Mouse (Mus musculus): ENCODE data around the gene Tango6. TPM values are rescaled to one million over a fixed set of nuclear protein-coding genes. Genes with fewer than 3 reads are reported as not detected.

The Tango6 gene
- polyA plus RNA-seq, 1 experiment from 2014 or later: 14.5 TPM

DNA sequence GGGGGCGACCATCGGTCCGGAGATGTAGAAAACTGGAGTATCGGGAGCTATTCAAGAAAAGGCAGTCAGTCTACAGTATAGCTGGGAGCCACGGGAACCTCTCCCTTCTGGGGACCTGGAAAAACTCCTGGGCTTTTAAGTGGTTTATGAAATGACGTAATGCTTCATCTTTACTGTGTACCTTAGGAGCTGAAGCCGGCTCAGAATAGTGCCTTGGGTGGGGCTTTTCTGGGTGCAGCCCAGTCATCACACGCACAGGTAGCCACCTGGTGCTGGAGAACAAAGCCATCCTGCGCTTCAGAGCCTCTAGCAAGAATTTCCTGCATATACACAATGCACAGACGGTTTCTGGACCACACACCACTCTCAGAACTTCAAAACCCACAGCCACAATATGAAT, 180.0 kb downstream of the Tango6 start:
- no peaks in the 10 kb centered on the region for H3K27me3 ChIP-seq (ENCODE audit: control insufficient read depth, insufficient read depth, low read length)
- WGBS: 90% methylated on average over 10 of the region's 10 CpGs
- no peaks in the 10 kb centered on the region for H3K4me1 ChIP-seq (ENCODE audit: control insufficient read depth, insufficient read depth, low read length)
- no peak overlapping the region for H3K4me2 ChIP-seq (replicated peaks; ENCODE audit: low read depth, low read length)
- H3K9me3 ChIP-seq (ENCODE audit: control insufficient read depth, low read length): no peaks in the 10 kb centered on the region
- no peak overlapping the region for H3K27ac ChIP-seq (ENCODE audit: low read depth, low read length)
- H3K36me3 ChIP-seq (ENCODE audit: control insufficient read depth, insufficient read depth, low read length): no peaks in the 10 kb centered on the region
- H3K4me3 ChIP-seq (ENCODE audit: low read length): no peak overlapping the region
- no peak for ATAC-seq (ENCODE audit: low FRiP score, low TSS enrichment)
- no peak overlapping the region for H3K9ac ChIP-seq (ENCODE audit: low read depth, low read length)

DNA sequence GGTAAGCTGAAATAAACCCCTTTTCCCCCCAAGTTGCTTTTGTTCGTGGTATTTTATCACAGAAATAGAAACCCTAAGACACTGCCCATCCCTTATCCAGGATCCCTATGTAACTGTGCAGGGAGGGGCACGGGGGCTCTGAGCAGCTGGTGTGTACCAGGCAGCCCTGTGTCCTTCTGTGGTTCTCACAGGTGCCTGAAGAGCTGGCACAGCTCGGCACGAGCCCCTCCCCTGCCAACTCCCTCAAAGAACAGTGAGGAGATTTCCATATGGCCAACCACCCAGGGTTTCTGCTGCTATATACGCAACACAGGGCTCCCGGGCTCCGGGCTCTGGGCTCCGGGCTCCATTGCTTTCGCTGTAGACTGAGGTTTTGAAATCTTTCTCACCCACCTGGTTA, 182.5 kb downstream of the Tango6 start:
- 70% methylated on average over 9 of the region's 9 CpGs for WGBS
- Histone ChIP-seq H3K27me3 (ENCODE audit: control insufficient read depth, insufficient read depth, low read length) (0 out of 2 replicates have a peak, but pooled peaks cover 6% of the 10 kb centered on the region), H3K9ac (ENCODE audit: low read depth, low read length) (no peak overlapping the region), H3K27ac (ENCODE audit: low read depth, low read length) (no peak overlapping the region), H3K36me3 (ENCODE audit: control insufficient read depth, insufficient read depth, low read length) (no peaks in the 10 kb centered on the region), H3K4me1 (ENCODE audit: control insufficient read depth, insufficient read depth, low read length) (no peaks in the 10 kb centered on the region), H3K4me2 (replicated peaks; ENCODE audit: low read depth, low read length) (no peak overlapping the region), H3K9me3 (ENCODE audit: control insufficient read depth, low read length) (no peaks in the 10 kb centered on the region), H3K4me3 (ENCODE audit: low read length) (no peak overlapping the region)
- no peak for ATAC-seq (ENCODE audit: low FRiP score, low TSS enrichment)

DNA sequence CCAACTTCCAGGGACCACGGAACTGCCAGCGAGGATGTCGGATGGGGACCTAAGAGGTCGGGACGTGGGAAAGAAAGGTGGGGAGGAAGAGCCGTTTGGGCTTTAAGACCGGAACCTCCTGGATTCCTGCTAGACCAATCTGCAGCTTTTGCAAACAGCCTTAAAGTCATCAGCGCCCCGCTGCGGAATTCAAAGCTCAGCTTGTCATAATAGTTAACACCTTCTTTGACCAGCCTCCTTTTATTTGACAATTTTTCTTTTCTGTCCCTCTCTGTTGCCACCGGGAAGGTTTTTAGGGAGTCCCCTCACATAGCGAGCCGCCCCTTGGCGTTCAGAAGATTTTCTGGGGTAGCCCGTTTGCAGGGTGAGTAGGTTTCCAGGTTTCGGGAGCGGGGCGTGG, 187.2 kb downstream of the Tango6 start, which contains the start of gene Has3:
TSS of gene Has3 (plus strand) at position 192 of the 400 bp plus-strand sequence.
- H3K27me3 ChIP-seq (ENCODE audit: control insufficient read depth, insufficient read depth, low read length): peaks cover 18% of the 10 kb centered on the region; the same call in 1 of the 2 replicates
- H3K4me3 ChIP-seq (ENCODE audit: low read length): peak within 1 kb of the TSS; percentile 54
- H3K36me3 ChIP-seq (ENCODE audit: control insufficient read depth, insufficient read depth, low read length): peaks cover 8% of the 10 kb centered on the region
- WGBS: under 1% methylated on average over 18 of the region's 18 CpGs
- ATAC-seq (ENCODE audit: low FRiP score, low TSS enrichment): no peak
- H3K4me2 ChIP-seq (replicated peaks; ENCODE audit: low read depth, low read length): peak within 1 kb of the TSS; percentile 98
- no peaks in the 10 kb centered on the region for H3K9me3 ChIP-seq (ENCODE audit: control insufficient read depth, low read length)
- H3K27ac ChIP-seq (ENCODE audit: low read depth, low read length): no peak within 1 kb of the TSS
- H3K9ac ChIP-seq (ENCODE audit: low read depth, low read length): peak within 1 kb of the TSS; percentile 60
- H3K4me1 ChIP-seq (ENCODE audit: control insufficient read depth, insufficient read depth, low read length): peaks cover 20% of the 10 kb centered on the region

DNA sequence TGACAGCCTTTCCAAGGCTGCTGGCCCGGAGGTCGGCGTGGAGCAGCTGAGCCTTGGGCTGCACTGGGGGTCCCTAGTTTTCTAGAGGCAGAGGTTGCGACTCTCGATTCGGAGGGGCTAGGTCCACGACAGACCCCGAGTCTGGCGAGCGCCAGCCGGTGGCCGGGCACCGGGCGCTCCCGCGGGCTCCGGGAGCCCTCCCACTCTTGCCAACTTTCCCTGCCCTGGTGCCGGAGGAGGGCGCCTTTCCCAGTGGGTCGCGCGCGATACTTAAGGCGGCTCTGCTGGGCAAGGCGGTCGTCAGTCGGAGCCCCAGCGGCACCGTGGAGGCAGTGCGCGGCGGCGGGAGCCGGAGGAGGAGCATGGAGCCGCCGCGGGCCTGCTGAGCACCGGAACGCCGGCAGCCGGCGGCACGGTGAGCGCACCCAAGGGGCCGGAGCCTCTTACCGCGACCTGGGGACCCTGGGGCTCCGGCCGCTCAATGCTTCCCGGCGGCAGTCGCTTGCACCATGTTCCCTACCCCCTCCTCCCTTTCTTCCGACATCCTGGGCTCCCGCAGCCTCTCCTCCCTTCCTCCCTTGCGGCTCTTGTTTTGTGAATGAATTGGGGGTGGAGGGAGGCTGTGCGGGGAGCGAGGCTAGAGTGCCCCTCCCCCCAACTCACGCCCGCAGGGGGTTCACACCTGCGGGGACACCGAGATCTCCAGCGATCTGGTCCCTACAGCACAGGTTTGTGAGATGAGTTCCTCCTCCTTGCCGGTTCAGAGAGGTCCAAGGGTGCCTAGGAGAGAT, 187.9 kb downstream of the Tango6 start:
- H3K27me3 ChIP-seq (ENCODE audit: control insufficient read depth, insufficient read depth, low read length): peaks cover 18% of the 10 kb centered on the region; the same call in 1 of the 2 replicates
- no peaks in the 10 kb centered on the region for H3K9me3 ChIP-seq (ENCODE audit: control insufficient read depth, low read length)
- WGBS: under 1% methylated on average over 62 of the region's 63 CpGs
- peaks cover 20% of the 10 kb centered on the region for H3K4me1 ChIP-seq (ENCODE audit: control insufficient read depth, insufficient read depth, low read length)
- peaks cover 10% of the 10 kb centered on the region for H3K36me3 ChIP-seq (ENCODE audit: control insufficient read depth, insufficient read depth, low read length)
- peak overlapping the region; percentile 98 for H3K4me2 ChIP-seq (replicated peaks; ENCODE audit: low read depth, low read length)
- ATAC-seq (ENCODE audit: low FRiP score, low TSS enrichment): peak; percentile 56
- H3K9ac ChIP-seq (ENCODE audit: low read depth, low read length): peak overlapping the region; percentile 60
- peak overlapping the region; percentile 54 for H3K4me3 ChIP-seq (ENCODE audit: low read length)
- H3K27ac ChIP-seq (ENCODE audit: low read depth, low read length): no peak overlapping the region

DNA sequence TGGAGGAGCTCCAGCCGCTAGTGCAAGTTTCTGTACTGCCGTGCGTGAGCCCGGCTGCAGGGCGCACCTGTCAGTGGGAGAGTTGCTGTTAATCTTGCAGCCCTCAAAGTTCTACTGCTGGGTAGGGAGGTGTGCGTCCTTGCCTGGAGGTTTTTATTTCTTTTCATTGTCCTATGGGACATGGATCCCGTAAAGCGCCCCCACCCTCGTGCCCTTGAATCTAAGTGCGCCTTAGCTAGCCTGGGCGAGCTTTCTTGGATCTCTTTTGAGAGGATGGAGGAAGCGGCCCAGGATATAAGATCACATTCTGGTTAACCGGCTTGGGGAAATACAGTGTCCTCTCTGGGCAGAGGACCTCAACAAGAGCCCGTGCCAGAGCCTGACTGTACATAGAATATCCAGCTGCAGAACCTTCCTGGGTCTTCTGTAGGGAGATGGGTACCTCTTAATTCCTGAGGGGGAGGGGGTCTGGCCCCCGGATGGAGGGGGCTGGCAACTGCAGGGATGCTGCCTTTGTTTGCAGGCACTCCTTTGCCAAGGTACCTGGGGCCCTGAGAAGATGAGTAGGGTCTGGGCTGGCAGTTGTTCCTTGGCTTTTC, 188.6 kb downstream of the Tango6 start:
- peak overlapping the region; percentile 54 for H3K4me3 ChIP-seq (ENCODE audit: low read length)
- peak overlapping the region; percentile 60; the same call in 1 of the 2 replicates for H3K9ac ChIP-seq (ENCODE audit: low read depth, low read length)
- ATAC-seq (ENCODE audit: low FRiP score, low TSS enrichment): peak; percentile 11
- H3K36me3 ChIP-seq (ENCODE audit: control insufficient read depth, insufficient read depth, low read length): peaks cover 13% of the 10 kb centered on the region
- WGBS: under 1% methylated on average over 15 of the region's 15 CpGs
- peaks cover 20% of the 10 kb centered on the region for H3K4me1 ChIP-seq (ENCODE audit: control insufficient read depth, insufficient read depth, low read length)
- H3K4me2 ChIP-seq (replicated peaks; ENCODE audit: low read depth, low read length): peak overlapping the region; percentile 98
- H3K27me3 ChIP-seq (ENCODE audit: control insufficient read depth, insufficient read depth, low read length): peaks cover 18% of the 10 kb centered on the region; the same call in 1 of the 2 replicates
- no peaks in the 10 kb centered on the region for H3K9me3 ChIP-seq (ENCODE audit: control insufficient read depth, low read length)
- no peak overlapping the region for H3K27ac ChIP-seq (ENCODE audit: low read depth, low read length)

DNA sequence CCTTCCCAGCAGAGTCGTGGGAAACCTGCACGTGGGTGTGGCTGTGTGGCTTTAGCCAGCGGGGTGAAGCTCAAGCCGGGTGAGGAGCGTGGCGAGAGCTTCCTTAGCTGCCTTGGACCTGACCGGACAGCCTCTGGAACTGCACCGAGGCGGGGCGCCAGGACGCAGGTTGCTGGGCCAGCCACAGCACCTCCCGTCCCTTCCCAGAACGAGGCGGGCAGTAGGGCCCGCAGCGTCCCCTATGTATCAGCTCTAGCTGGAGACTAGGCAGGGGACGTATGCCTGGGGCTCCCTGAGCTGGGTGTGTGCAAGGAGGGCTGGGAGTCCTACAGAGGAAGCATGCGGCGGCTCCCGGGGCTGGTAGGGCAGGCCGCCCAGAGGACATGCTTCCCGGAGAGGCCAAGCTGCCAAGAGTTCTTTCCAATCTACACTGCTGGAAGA, 189.1 kb downstream of the Tango6 start:
- H3K4me3 ChIP-seq (ENCODE audit: low read length): peak overlapping the region; percentile 54
- peak overlapping the region; percentile 98 for H3K4me2 ChIP-seq (replicated peaks; ENCODE audit: low read depth, low read length)
- WGBS: 0% methylated on average over 22 of the region's 22 CpGs
- peaks cover 18% of the 10 kb centered on the region for H3K36me3 ChIP-seq (ENCODE audit: control insufficient read depth, insufficient read depth, low read length)
- H3K9me3 ChIP-seq (ENCODE audit: control insufficient read depth, low read length): no peaks in the 10 kb centered on the region
- no peak overlapping the region for H3K27ac ChIP-seq (ENCODE audit: low read depth, low read length)
- H3K27me3 ChIP-seq (ENCODE audit: control insufficient read depth, insufficient read depth, low read length): peaks cover 18% of the 10 kb centered on the region; the same call in 1 of the 2 replicates
- H3K9ac ChIP-seq (ENCODE audit: low read depth, low read length): peak overlapping the region; percentile 60; the same call in 1 of the 2 replicates
- peak; percentile 57 for ATAC-seq (ENCODE audit: low FRiP score, low TSS enrichment)
- peaks cover 20% of the 10 kb centered on the region for H3K4me1 ChIP-seq (ENCODE audit: control insufficient read depth, insufficient read depth, low read length)

GRCm38 (mm10) chr8:106872454-106873034, 189.7 kb downstream of the Tango6 start:
- Histone ChIP-seq H3K4me2 (replicated peaks; ENCODE audit: low read depth, low read length) (peak overlapping the region; percentile 98), H3K9ac (ENCODE audit: low read depth, low read length) (peak overlapping the region; percentile 60; the same call in 1 of the 2 replicates), H3K27me3 (ENCODE audit: control insufficient read depth, insufficient read depth, low read length) (peaks cover 18% of the 10 kb centered on the region; the same call in 1 of the 2 replicates), H3K4me3 (ENCODE audit: low read length) (peak overlapping the region; percentile 54), H3K36me3 (ENCODE audit: control insufficient read depth, insufficient read depth, low read length) (peaks cover 23% of the 10 kb centered on the region), H3K9me3 (ENCODE audit: control insufficient read depth, low read length) (no peaks in the 10 kb centered on the region), H3K4me1 (ENCODE audit: control insufficient read depth, insufficient read depth, low read length) (peaks cover 20% of the 10 kb centered on the region), H3K27ac (ENCODE audit: low read depth, low read length) (no peak overlapping the region)
- 7% methylated on average over 8 of the region's 8 CpGs for WGBS
- no peak; the same call in 1 of the 2 replicates for ATAC-seq (ENCODE audit: low FRiP score, low TSS enrichment)

- Histone ChIP-seq H3K9ac (ENCODE audit: low read depth, low read length) (no peak overlapping the region), H3K9me3 (ENCODE audit: control insufficient read depth, low read length) (no peaks in the 10 kb centered on the region), H3K36me3 (ENCODE audit: control insufficient read depth, insufficient read depth, low read length) (peaks cover 85% of the 10 kb centered on the region), H3K4me3 (ENCODE audit: low read length) (no peak overlapping the region), H3K27ac (ENCODE audit: low read depth, low read length) (no peak overlapping the region; the same call in 1 of the 2 replicates), H3K27me3 (ENCODE audit: control insufficient read depth, insufficient read depth, low read length) (no peaks in the 10 kb centered on the region), H3K4me1 (ENCODE audit: control insufficient read depth, insufficient read depth, low read length) (no peaks in the 10 kb centered on the region), H3K4me2 (replicated peaks; ENCODE audit: low read depth, low read length) (no peak overlapping the region)
- WGBS: 91% methylated on average over 8 of the region's 8 CpGs
- no peak for ATAC-seq (ENCODE audit: low FRiP score, low TSS enrichment)
Observed at GRCm38 (mm10) chr8:106880121-106880707, 197.3 kb downstream of the Tango6 start.
